Mouse (Mus musculus) MEL (cell line): ENCODE measurements around the gene Hoxb2.

Experiments
- CTCF ChIP-seq, 3 experiments: IDR thresholded peaks in 2 of 3; conservative IDR thresholded peaks in 1 of 3; 2 replicates each; pipeline ENCODE4 v1.5.1; 2011 to 2012; ENCODE audit warnings: low read length in 3 of 3, low read depth in 2 of 3, mild to moderate bottlenecking in 2 of 3, improper control_type of control experiment in 1 of 3, inconsistent platforms in 1 of 3, mixed read lengths in 1 of 3, moderate library complexity in 1 of 3; ENCODE audit not compliant: control insufficient read depth in 1 of 3, insufficient read depth in 1 of 3, poor library complexity in 1 of 3, severe bottlenecking in 1 of 3
- EP300 ChIP-seq, 2 experiments: IDR thresholded peaks; 2 replicates each; pipeline ENCODE4 v1.6.1; 2011; ENCODE audit warnings: improper control_type of control experiment in 2 of 2, low read length in 2 of 2, low read depth in 1 of 2, mild to moderate bottlenecking in 1 of 2
- ETS1 ChIP-seq: IDR thresholded peaks from 2 replicates; pipeline ENCODE4 v1.6.1; 2012; ENCODE audit warnings: low read depth, mild to moderate bottlenecking, inconsistent platforms, low read length, improper control_type of control experiment, moderate library complexity
- SMC3 ChIP-seq: IDR thresholded peaks from 2 replicates; pipeline ENCODE4 v1.6.1; 2011; ENCODE audit warnings: low read depth, low read length, improper control_type of control experiment

DNA sequence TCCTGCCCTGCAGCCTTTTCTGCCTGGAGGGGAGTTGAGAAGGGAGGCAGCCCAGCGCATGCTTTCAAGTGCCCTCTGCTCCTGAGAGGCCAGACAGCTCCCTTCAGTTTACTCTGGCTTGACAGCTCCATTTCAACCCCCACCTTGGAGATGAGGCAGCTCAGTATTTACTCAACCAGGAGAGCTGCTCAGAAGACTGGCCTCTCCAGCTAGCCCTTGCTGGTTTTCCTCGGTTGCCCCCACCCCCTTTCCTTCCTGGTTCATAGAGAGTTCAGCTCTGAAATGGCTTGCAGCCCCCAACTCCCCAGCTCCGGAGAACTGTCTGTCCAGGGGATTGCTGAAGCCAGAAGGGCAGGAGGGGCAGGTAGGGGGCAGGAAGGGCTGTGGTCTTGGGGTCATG is 22.2 kb downstream of the Hoxb2 start:
- no peak for TF ChIP-seq CTCF (IDR thresholded peaks at IDR 0.05 in 2 of 3, conservative IDR thresholded peaks at IDR 0.05 in 1 of 3; ENCODE audit: control insufficient read depth in 1 of 3, insufficient read depth in 1 of 3, low read depth in 2 of 3, low read length in 3 of 3, poor library complexity in 1 of 3, severe bottlenecking in 1 of 3)
- no peak for TF ChIP-seq SMC3
- no peak for TF ChIP-seq ETS1
- no peak for TF ChIP-seq EP300 (IDR thresholded peaks at IDR 0.05; ENCODE audit: low read depth in 1 of 2, low read length in 2 of 2)
